Mouse (Mus musculus): ENCODE results near the gene Kcnn1. TPM values are rescaled to one million over a fixed set of nuclear protein-coding genes. Genes with fewer than 3 reads are reported as not detected.
A peak's percentile ranks its signal among the peaks of the same experiment; 100 is the strongest.

The Kcnn1 gene
- polyA plus RNA-seq, 1 experiment from 2014 or later: 0.72 TPM

DNA sequence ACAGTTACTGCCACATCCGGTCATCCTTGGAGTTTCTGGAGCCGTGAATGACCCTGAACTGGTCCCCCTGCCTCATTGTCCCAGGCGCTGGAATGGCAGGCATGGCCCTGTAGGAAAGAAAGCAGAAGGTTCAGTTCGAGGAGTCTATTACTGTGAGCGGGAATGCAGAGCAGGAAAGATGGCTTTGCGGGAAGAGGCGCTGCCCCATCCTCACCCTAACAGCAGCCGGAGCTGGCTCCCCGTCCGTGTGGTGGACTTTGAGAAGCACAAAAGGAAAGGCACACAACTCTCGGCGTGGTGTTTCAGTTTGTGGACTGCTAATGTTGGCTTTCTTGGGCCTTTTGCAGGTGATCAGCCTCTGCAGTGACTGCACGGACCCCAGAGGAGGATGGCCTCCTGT lies 11.4 kb upstream of the Kcnn1 start:
- Histone ChIP-seq H3K9me3 (replicated peaks) (no peaks in the 10 kb centered on the region), H3K27me3 (replicated peaks) (peaks cover 11% of the 10 kb centered on the region), H3K4me2 (no peak overlapping the region), H3K9ac (no peak overlapping the region), H3K27ac (no peak overlapping the region), H3K4me1 (peaks cover 45% of the 10 kb centered on the region), H3K36me3 (no peaks in the 10 kb centered on the region), H3K4me3 (no peak overlapping the region)
- 87% methylated on average over 13 of the region's 13 CpGs for WGBS (ENCODE audit: insufficient replicate concordance)
- no peak for ATAC-seq

- peak within 1 kb of the TSS; percentile 83 for H3K4me3 ChIP-seq
- peak within 1 kb of the TSS; percentile 85 for H3K27ac ChIP-seq
- peaks cover 55% of the 10 kb centered on the region for H3K4me1 ChIP-seq
- H3K27me3 ChIP-seq (replicated peaks): peaks cover 7% of the 10 kb centered on the region; the same call in 1 of the 2 replicates
- no peaks in the 10 kb centered on the region for H3K9me3 ChIP-seq (replicated peaks)
- peaks cover 2% of the 10 kb centered on the region for H3K36me3 ChIP-seq
- peak within 1 kb of the TSS; percentile 77 for H3K9ac ChIP-seq
- ATAC-seq: peak; percentile 86
- peak within 1 kb of the TSS; percentile 72 for H3K4me2 ChIP-seq
- WGBS (ENCODE audit: insufficient replicate concordance): 1% methylated on average over 46 of the region's 46 CpGs
Observed at GRCm38 (mm10) chr8:70873364-70873985, 10.4 kb upstream of the Kcnn1 start, which contains the start of gene Ccdc124. Gene Ccdc124, minus strand, starts transcription at chr8:70873935.

- peak overlapping the region; percentile 77 for H3K9ac ChIP-seq
- no peak for ATAC-seq
- H3K9me3 ChIP-seq (replicated peaks): no peaks in the 10 kb centered on the region
- H3K4me3 ChIP-seq: peak overlapping the region; percentile 83
- peaks cover 2% of the 10 kb centered on the region; the same call in 1 of the 2 replicates for H3K27me3 ChIP-seq (replicated peaks)
- 2% methylated on average over 31 of the region's 31 CpGs for WGBS (ENCODE audit: insufficient replicate concordance)
- peak overlapping the region; percentile 72 for H3K4me2 ChIP-seq
- H3K36me3 ChIP-seq: peaks cover 9% of the 10 kb centered on the region
- peak overlapping the region; percentile 85 for H3K27ac ChIP-seq
- H3K4me1 ChIP-seq: peaks cover 62% of the 10 kb centered on the region
Observed at GRCm38 (mm10) chr8:70872643-70873363, 9.7 kb upstream of the Kcnn1 start.

- H3K9ac ChIP-seq: peak overlapping the region; percentile 10; the same call in 1 of the 2 replicates
- H3K4me2 ChIP-seq: peak overlapping the region; percentile 72; the same call in 1 of the 2 replicates
- H3K27me3 ChIP-seq (replicated peaks): no peaks in the 10 kb centered on the region
- H3K27ac ChIP-seq: peak overlapping the region; percentile 63
- H3K4me1 ChIP-seq: peaks cover 66% of the 10 kb centered on the region
- no peaks in the 10 kb centered on the region for H3K9me3 ChIP-seq (replicated peaks)
- ATAC-seq: no peak
- no peak overlapping the region for H3K4me3 ChIP-seq
- 82% methylated on average over 5 of the region's 5 CpGs for WGBS (ENCODE audit: insufficient replicate concordance)
- peaks cover 12% of the 10 kb centered on the region for H3K36me3 ChIP-seq
Observed at GRCm38 (mm10) chr8:70871195-70871807, 8.2 kb upstream of the Kcnn1 start.

GRCm38 (mm10) chr8:70869601-70870041 lies 6.6 kb upstream of the Kcnn1 start:
- Histone ChIP-seq H3K9me3 (replicated peaks) (no peaks in the 10 kb centered on the region), H3K4me3 (no peak overlapping the region), H3K27ac (peak overlapping the region; percentile 11; the same call in 1 of the 2 replicates), H3K27me3 (replicated peaks) (peaks cover 7% of the 10 kb centered on the region), H3K4me2 (peak overlapping the region; percentile 58; the same call in 1 of the 2 replicates), H3K9ac (0 out of 2 replicates have a peak overlapping the region, but pooled peaks have one; percentile 1), H3K4me1 (peaks cover 73% of the 10 kb centered on the region), H3K36me3 (peaks cover 12% of the 10 kb centered on the region)
- WGBS (ENCODE audit: insufficient replicate concordance): 50% methylated on average over 16 of the region's 16 CpGs
- no peak for ATAC-seq

DNA sequence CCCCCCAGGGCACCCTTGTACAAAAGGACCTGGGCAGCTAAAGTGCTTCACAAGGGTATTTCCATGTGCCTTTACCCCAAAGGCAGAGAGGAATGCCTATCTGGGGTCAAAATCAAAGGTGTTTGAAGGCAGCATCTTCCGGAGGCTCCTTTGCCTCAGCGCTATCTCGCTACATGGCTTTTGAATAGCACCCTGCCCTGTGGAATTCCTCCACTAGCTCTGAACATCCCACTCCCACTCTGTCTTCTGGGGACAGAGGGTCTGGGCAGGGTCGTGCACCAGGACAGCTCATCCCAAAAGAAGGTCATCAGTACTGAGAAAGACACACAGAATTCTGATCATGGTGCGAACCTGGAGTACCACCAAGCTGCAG lies 6.1 kb upstream of the Kcnn1 start:
- Histone ChIP-seq H3K9ac (0 out of 2 replicates have a peak overlapping the region, but pooled peaks have one; percentile 1), H3K27ac (peak overlapping the region; percentile 34), H3K4me1 (peaks cover 76% of the 10 kb centered on the region), H3K36me3 (peaks cover 12% of the 10 kb centered on the region), H3K27me3 (replicated peaks) (peaks cover 11% of the 10 kb centered on the region), H3K4me2 (peak overlapping the region; percentile 58), H3K4me3 (peak overlapping the region; percentile 25; the same call in 1 of the 2 replicates), H3K9me3 (replicated peaks) (no peaks in the 10 kb centered on the region)
- ATAC-seq: no peak
- 51% methylated on average over 5 of the region's 5 CpGs for WGBS (ENCODE audit: insufficient replicate concordance)

DNA sequence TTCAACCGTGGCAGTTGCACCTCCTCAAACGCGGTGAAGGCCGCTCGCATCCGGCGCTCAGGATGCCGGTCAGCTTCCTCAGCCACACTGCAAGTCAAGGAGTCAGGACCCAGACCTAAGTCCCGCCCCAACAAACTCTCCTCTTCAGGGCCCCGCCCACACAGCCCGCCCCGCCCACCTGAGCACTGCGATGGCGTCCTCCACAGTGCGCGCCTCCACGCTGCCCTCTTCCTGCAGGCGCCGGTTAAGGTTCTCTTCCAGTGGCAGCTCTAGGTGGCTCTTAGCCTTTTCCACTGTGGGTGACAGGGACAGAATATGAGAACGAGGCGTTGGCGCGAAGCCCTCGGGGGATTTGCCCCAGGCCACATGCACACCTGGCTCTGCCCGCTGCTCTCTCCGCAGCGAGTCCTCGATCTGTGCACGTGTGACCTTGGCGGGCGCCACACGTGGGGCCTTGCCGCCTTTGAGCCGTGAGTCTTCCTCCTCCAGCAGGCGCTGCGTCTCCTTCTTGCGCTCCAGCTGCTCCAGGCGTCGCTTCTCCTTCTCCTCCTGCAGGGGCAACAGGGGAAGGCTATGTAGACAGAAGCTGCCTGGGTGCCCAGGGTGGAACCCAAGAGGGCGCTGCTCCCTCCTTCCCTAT lies 5.6 kb upstream of the Kcnn1 start:
- H3K36me3 ChIP-seq: peaks cover 12% of the 10 kb centered on the region
- peak overlapping the region; percentile 42; the same call in 1 of the 2 replicates for H3K9ac ChIP-seq
- 0 out of 2 replicates have a peak, but pooled peaks have one; percentile 14 for ATAC-seq
- no peaks in the 10 kb centered on the region for H3K9me3 ChIP-seq (replicated peaks)
- WGBS (ENCODE audit: insufficient replicate concordance): 37% methylated on average over 40 of the region's 40 CpGs
- H3K4me3 ChIP-seq: peak overlapping the region; percentile 25
- H3K4me2 ChIP-seq: peak overlapping the region; percentile 58
- H3K27ac ChIP-seq: peak overlapping the region; percentile 34
- H3K4me1 ChIP-seq: peaks cover 76% of the 10 kb centered on the region
- H3K27me3 ChIP-seq (replicated peaks): peaks cover 16% of the 10 kb centered on the region

GRCm38 (mm10) chr8:70866566-70866965 lies 3.5 kb upstream of the Kcnn1 start:
- no peaks in the 10 kb centered on the region for H3K9me3 ChIP-seq (replicated peaks)
- H3K27ac ChIP-seq: peak overlapping the region; percentile 87
- peak overlapping the region; percentile 81 for H3K4me2 ChIP-seq
- H3K36me3 ChIP-seq: peaks cover 12% of the 10 kb centered on the region
- ATAC-seq: no peak
- peaks cover 37% of the 10 kb centered on the region for H3K27me3 ChIP-seq (replicated peaks)
- H3K9ac ChIP-seq: peak overlapping the region; percentile 52; the same call in 1 of the 2 replicates
- H3K4me3 ChIP-seq: peak overlapping the region; percentile 66; the same call in 1 of the 2 replicates
- H3K4me1 ChIP-seq: peaks cover 77% of the 10 kb centered on the region
- WGBS (ENCODE audit: insufficient replicate concordance): 73% methylated on average over 7 of the region's 7 CpGs

- Histone ChIP-seq H3K27me3 (replicated peaks) (peaks cover 42% of the 10 kb centered on the region), H3K9me3 (replicated peaks) (no peaks in the 10 kb centered on the region), H3K4me2 (peak overlapping the region; percentile 81), H3K4me1 (peaks cover 72% of the 10 kb centered on the region), H3K27ac (peak overlapping the region; percentile 87), H3K36me3 (peaks cover 12% of the 10 kb centered on the region), H3K9ac (peak overlapping the region; percentile 52), H3K4me3 (peak overlapping the region; percentile 66)
- 12% methylated on average over 12 of the region's 12 CpGs for WGBS (ENCODE audit: insufficient replicate concordance)
- ATAC-seq: peak; percentile 4
Observed at GRCm38 (mm10) chr8:70866001-70866520, 3.0 kb upstream of the Kcnn1 start.

GRCm38 (mm10) chr8:70865350-70866000 lies 2.4 kb upstream of the Kcnn1 start:
- ATAC-seq: peak; percentile 89
- Histone ChIP-seq H3K9ac (peak overlapping the region; percentile 74), H3K9me3 (replicated peaks) (no peaks in the 10 kb centered on the region), H3K36me3 (peaks cover 12% of the 10 kb centered on the region), H3K4me2 (peak overlapping the region; percentile 81), H3K27ac (peak overlapping the region; percentile 87), H3K27me3 (replicated peaks) (peaks cover 48% of the 10 kb centered on the region), H3K4me3 (peak overlapping the region; percentile 66), H3K4me1 (peaks cover 68% of the 10 kb centered on the region)
- WGBS (ENCODE audit: insufficient replicate concordance): under 1% methylated on average over 46 of the region's 46 CpGs
